Mouse (Mus musculus): ENCODE results near the gene Cipc. TPM values are rescaled to one million over a fixed set of nuclear protein-coding genes. Genes with fewer than 3 reads are reported as not detected.

The Cipc gene
- polyA plus RNA-seq, 1 experiment from 2014 or later: 23.8 TPM

- ATAC-seq (replicated peaks; ENCODE audit: low FRiP score) (peak; percentile 69), DNase-seq (ENCODE audit: low spot score) (peak; percentile 80)
- H3K4me2 ChIP-seq: peak overlapping the region; percentile 68
- WGBS: 11% methylated on average over 40 of the region's 40 CpGs
- H3K4me1 ChIP-seq (replicated peaks; ENCODE audit: control insufficient read depth, insufficient read depth, low read length): peaks cover 9% of the 10 kb centered on the region; the same call in 1 of the 2 replicates
- no peak overlapping the region for H3K27ac ChIP-seq (ENCODE audit: low read depth, low read length)
- no peaks in the 10 kb centered on the region for H3K36me3 ChIP-seq (ENCODE audit: control insufficient read depth, insufficient read depth, low read length)
- H3K9ac ChIP-seq (ENCODE audit: low read depth, low read length): peak overlapping the region; percentile 27; the same call in 1 of the 2 replicates
- peaks cover 15% of the 10 kb centered on the region for H3K27me3 ChIP-seq (replicated peaks; ENCODE audit: control insufficient read depth, insufficient read depth, low read length)
- peak overlapping the region; percentile 37 for H3K4me3 ChIP-seq (ENCODE audit: low read depth, low read length)
- no peaks in the 10 kb centered on the region for H3K9me3 ChIP-seq (ENCODE audit: control insufficient read depth, low read length)
Observed at GRCm38 (mm10) chr12:86974387-86975288, 27.8 kb downstream of the Cipc start.

- H3K27me3 ChIP-seq (replicated peaks; ENCODE audit: control insufficient read depth, insufficient read depth, low read length): peaks cover 23% of the 10 kb centered on the region
- WGBS: 41% methylated on average over 10 of the region's 10 CpGs
Observed at GRCm38 (mm10) chr12:86975761-86976160, 28.9 kb downstream of the Cipc start.

GRCm38 (mm10) chr12:86976511-86977168, 29.8 kb downstream of the Cipc start:
- Histone ChIP-seq H3K4me2 (no peak overlapping the region), H3K27ac (ENCODE audit: low read depth, low read length) (no peak overlapping the region), H3K4me3 (ENCODE audit: low read depth, low read length) (no peak overlapping the region), H3K36me3 (ENCODE audit: control insufficient read depth, insufficient read depth, low read length) (no peaks in the 10 kb centered on the region), H3K27me3 (replicated peaks; ENCODE audit: control insufficient read depth, insufficient read depth, low read length) (peaks cover 30% of the 10 kb centered on the region), H3K4me1 (replicated peaks; ENCODE audit: control insufficient read depth, insufficient read depth, low read length) (peaks cover 7% of the 10 kb centered on the region; the same call in 1 of the 2 replicates), H3K9ac (ENCODE audit: low read depth, low read length) (no peak overlapping the region), H3K9me3 (ENCODE audit: control insufficient read depth, low read length) (no peaks in the 10 kb centered on the region)
- no peak for DNase-seq (ENCODE audit: low spot score)
- ATAC-seq (replicated peaks; ENCODE audit: low FRiP score): no peak
- whole genome bisulfite sequencing: 53% methylated on average over 6 of the region's 6 CpGs

More at GRCm38 (mm10) chr12:86975761-86976160, 28.9 kb downstream of the Cipc start:
- H3K36me3 ChIP-seq (ENCODE audit: control insufficient read depth, insufficient read depth, low read length): no peaks in the 10 kb centered on the region
- H3K4me2 ChIP-seq: no peak overlapping the region
- H3K27ac ChIP-seq (ENCODE audit: low read depth, low read length): no peak overlapping the region
- peaks cover 7% of the 10 kb centered on the region; the same call in 1 of the 2 replicates for H3K4me1 ChIP-seq (replicated peaks; ENCODE audit: control insufficient read depth, insufficient read depth, low read length)
- no peaks in the 10 kb centered on the region for H3K9me3 ChIP-seq (ENCODE audit: control insufficient read depth, low read length)
- no peak overlapping the region for H3K4me3 ChIP-seq (ENCODE audit: low read depth, low read length)
- no peak for DNase-seq (ENCODE audit: low spot score)
- ATAC-seq (replicated peaks; ENCODE audit: low FRiP score): no peak
- no peak overlapping the region for H3K9ac ChIP-seq (ENCODE audit: low read depth, low read length)

DNA sequence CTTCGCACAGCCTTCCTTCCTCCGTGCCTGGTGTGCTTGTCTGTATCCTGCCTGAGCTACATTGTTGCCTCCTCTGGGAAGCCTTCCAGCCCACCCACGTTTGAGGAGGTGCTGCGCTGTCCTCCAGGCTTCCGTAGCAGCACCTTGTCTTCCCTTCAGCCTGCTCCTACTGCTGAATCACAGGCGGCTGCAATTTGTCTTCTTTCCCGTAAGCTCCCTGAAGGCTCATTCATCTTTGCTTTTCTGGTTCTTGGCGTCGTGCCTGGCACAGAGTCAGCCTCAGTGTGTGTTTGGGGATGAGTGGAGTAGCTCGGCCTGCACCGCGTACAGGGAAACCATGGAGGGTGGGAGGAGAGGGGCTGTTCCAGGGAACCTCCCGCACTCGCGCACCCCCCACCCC, 31.0 kb downstream of the Cipc start:
- 16% methylated on average over 15 of the region's 15 CpGs for WGBS
- H3K9me3 ChIP-seq (ENCODE audit: control insufficient read depth, low read length): no peaks in the 10 kb centered on the region
- H3K4me1 ChIP-seq (replicated peaks; ENCODE audit: control insufficient read depth, insufficient read depth, low read length): peaks cover 7% of the 10 kb centered on the region; the same call in 1 of the 2 replicates
- no peak for DNase-seq (ENCODE audit: low spot score)
- no peak overlapping the region for H3K27ac ChIP-seq (ENCODE audit: low read depth, low read length)
- H3K4me2 ChIP-seq: no peak overlapping the region
- peaks cover 35% of the 10 kb centered on the region for H3K27me3 ChIP-seq (replicated peaks; ENCODE audit: control insufficient read depth, insufficient read depth, low read length)
- H3K36me3 ChIP-seq (ENCODE audit: control insufficient read depth, insufficient read depth, low read length): no peaks in the 10 kb centered on the region
- H3K4me3 ChIP-seq (ENCODE audit: low read depth, low read length): no peak overlapping the region
- no peak for ATAC-seq (replicated peaks; ENCODE audit: low FRiP score)
- no peak overlapping the region for H3K9ac ChIP-seq (ENCODE audit: low read depth, low read length)

DNA sequence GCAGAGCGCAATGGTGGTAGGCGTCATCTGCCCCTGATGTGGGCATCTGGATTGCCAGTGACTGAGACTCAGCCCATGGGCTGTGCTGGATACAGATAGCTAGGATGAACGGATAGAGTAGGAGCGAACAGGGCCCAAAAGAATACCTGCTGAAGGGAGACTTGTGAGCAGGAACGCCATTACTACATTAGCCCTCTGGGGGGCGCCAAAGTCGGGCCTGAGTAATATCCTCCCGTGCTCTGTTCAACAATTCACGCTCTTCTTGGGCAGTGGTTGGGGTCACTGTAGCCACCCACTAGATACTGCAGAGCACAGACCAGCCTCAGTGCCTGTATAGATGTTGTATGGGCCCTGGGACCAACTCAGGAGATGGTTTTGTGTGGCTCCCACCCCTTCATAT, 34.3 kb downstream of the Cipc start:
- WGBS: 25% methylated on average over 9 of the region's 9 CpGs
- no peak overlapping the region for H3K27ac ChIP-seq (ENCODE audit: low read depth, low read length)
- H3K9ac ChIP-seq (ENCODE audit: low read depth, low read length): no peak overlapping the region
- H3K4me1 ChIP-seq (replicated peaks; ENCODE audit: control insufficient read depth, insufficient read depth, low read length): no peaks in the 10 kb centered on the region
- H3K4me3 ChIP-seq (ENCODE audit: low read depth, low read length): no peak overlapping the region
- DNase-seq (ENCODE audit: low spot score) (no peak), ATAC-seq (replicated peaks; ENCODE audit: low FRiP score) (no peak)
- peaks cover 57% of the 10 kb centered on the region for H3K27me3 ChIP-seq (replicated peaks; ENCODE audit: control insufficient read depth, insufficient read depth, low read length)
- no peak overlapping the region for H3K4me2 ChIP-seq
- no peaks in the 10 kb centered on the region for H3K9me3 ChIP-seq (ENCODE audit: control insufficient read depth, low read length)
- H3K36me3 ChIP-seq (ENCODE audit: control insufficient read depth, insufficient read depth, low read length): no peaks in the 10 kb centered on the region

- ATAC-seq (replicated peaks; ENCODE audit: low FRiP score): no peak
- Histone ChIP-seq H3K9me3 (ENCODE audit: control insufficient read depth, low read length) (no peaks in the 10 kb centered on the region), H3K4me2 (no peak overlapping the region), H3K27me3 (replicated peaks; ENCODE audit: control insufficient read depth, insufficient read depth, low read length) (peaks cover 71% of the 10 kb centered on the region), H3K27ac (ENCODE audit: low read depth, low read length) (no peak overlapping the region), H3K9ac (ENCODE audit: low read depth, low read length) (no peak overlapping the region), H3K4me3 (ENCODE audit: low read depth, low read length) (no peak overlapping the region), H3K36me3 (ENCODE audit: control insufficient read depth, insufficient read depth, low read length) (no peaks in the 10 kb centered on the region), H3K4me1 (replicated peaks; ENCODE audit: control insufficient read depth, insufficient read depth, low read length) (no peaks in the 10 kb centered on the region)
- peak; percentile 78 for DNase-seq (ENCODE audit: low spot score)
- 4% methylated on average over 28 of the region's 28 CpGs for WGBS
Observed at GRCm38 (mm10) chr12:86983470-86984193, 36.8 kb downstream of the Cipc start.

DNA sequence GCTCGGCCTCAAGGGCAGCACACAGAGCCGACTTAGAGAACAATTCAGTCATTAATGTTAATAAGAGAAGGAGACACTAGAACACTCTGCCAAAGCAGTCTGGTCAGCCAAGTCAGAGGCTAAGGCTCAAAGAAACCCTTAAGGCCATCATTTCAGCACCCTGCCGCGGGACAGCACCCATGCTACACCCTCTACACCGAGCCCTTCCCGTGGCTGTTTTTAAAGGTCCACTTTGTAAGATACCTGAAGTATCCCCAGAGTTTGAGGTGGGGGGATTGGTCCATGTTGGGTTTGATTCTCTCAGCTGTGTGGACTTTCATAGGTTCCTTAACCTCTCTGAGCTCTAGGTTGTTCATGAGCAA, 37.3 kb downstream of the Cipc start:
- H3K36me3 ChIP-seq (ENCODE audit: control insufficient read depth, insufficient read depth, low read length): no peaks in the 10 kb centered on the region
- peaks cover 72% of the 10 kb centered on the region for H3K27me3 ChIP-seq (replicated peaks; ENCODE audit: control insufficient read depth, insufficient read depth, low read length)
- no peak overlapping the region for H3K9ac ChIP-seq (ENCODE audit: low read depth, low read length)
- peak; percentile 58 for DNase-seq (ENCODE audit: low spot score)
- H3K4me2 ChIP-seq: no peak overlapping the region
- H3K27ac ChIP-seq (ENCODE audit: low read depth, low read length): no peak overlapping the region
- 11% methylated on average over 6 of the region's 6 CpGs for WGBS
- no peak overlapping the region for H3K4me3 ChIP-seq (ENCODE audit: low read depth, low read length)
- no peaks in the 10 kb centered on the region for H3K9me3 ChIP-seq (ENCODE audit: control insufficient read depth, low read length)
- no peaks in the 10 kb centered on the region for H3K4me1 ChIP-seq (replicated peaks; ENCODE audit: control insufficient read depth, insufficient read depth, low read length)
- ATAC-seq (replicated peaks; ENCODE audit: low FRiP score): no peak

- 65% methylated on average over 4 of the region's 4 CpGs for WGBS
- DNase-seq (ENCODE audit: low spot score): no peak
Observed at GRCm38 (mm10) chr12:86986562-86986961, 39.7 kb downstream of the Cipc start.

More at GRCm38 (mm10) chr12:86986562-86986961, 39.7 kb downstream of the Cipc start:
- ATAC-seq (replicated peaks; ENCODE audit: low FRiP score): no peak
- no peaks in the 10 kb centered on the region for H3K9me3 ChIP-seq (ENCODE audit: control insufficient read depth, low read length)
- no peak overlapping the region for H3K4me3 ChIP-seq (ENCODE audit: low read depth, low read length)
- no peak overlapping the region for H3K9ac ChIP-seq (ENCODE audit: low read depth, low read length)
- H3K4me2 ChIP-seq: no peak overlapping the region
- H3K4me1 ChIP-seq (replicated peaks; ENCODE audit: control insufficient read depth, insufficient read depth, low read length): peaks cover 6% of the 10 kb centered on the region; the same call in 1 of the 2 replicates
- H3K36me3 ChIP-seq (ENCODE audit: control insufficient read depth, insufficient read depth, low read length): no peaks in the 10 kb centered on the region
- H3K27me3 ChIP-seq (replicated peaks; ENCODE audit: control insufficient read depth, insufficient read depth, low read length): peaks cover 80% of the 10 kb centered on the region
- no peak overlapping the region for H3K27ac ChIP-seq (ENCODE audit: low read depth, low read length)

Measured in liver, embryonic 11.5 days (tissue).